Mouse (Mus musculus): ENCODE results near the gene Sgcd.

Sgcd gene

GRCm38 (mm10) chr11:47139271-47139670 lies 849.5 kb downstream of the Sgcd start:
- DNase-seq (ENCODE audit: low spot score in 2 of 2), result no peak

GRCm38 (mm10) chr11:47132410-47132809 lies 856.4 kb downstream of the Sgcd start:
- no peak for DNase-seq (ENCODE audit: low spot score in 2 of 2)

GRCm38 (mm10) chr11:47130432-47130831 lies 858.3 kb downstream of the Sgcd start:
- no peak for DNase-seq (ENCODE audit: low spot score in 2 of 2)

- DNase-seq (ENCODE audit: low spot score in 2 of 2), result no peak
Measured at GRCm38 (mm10) chr11:47129992-47130391, 858.8 kb downstream of the Sgcd start.

- DNase-seq (ENCODE audit: low spot score in 2 of 2), result no peak
Measured at GRCm38 (mm10) chr11:47129166-47129565, 859.6 kb downstream of the Sgcd start.

- no peak for DNase-seq (ENCODE audit: low spot score in 2 of 2)
Measured at GRCm38 (mm10) chr11:47128331-47128730, 860.4 kb downstream of the Sgcd start.

- DNase-seq (ENCODE audit: low spot score in 2 of 2), result no peak
Measured at GRCm38 (mm10) chr11:47120874-47121273, 867.9 kb downstream of the Sgcd start.

- DNase-seq (ENCODE audit: low spot score in 2 of 2), result no peak
Measured at GRCm38 (mm10) chr11:47117896-47118295, 870.9 kb downstream of the Sgcd start.

- no peak for DNase-seq (ENCODE audit: low spot score in 2 of 2)
Measured at GRCm38 (mm10) chr11:47114366-47114765, 874.4 kb downstream of the Sgcd start.

GRCm38 (mm10) chr11:47113081-47113480 lies 875.7 kb downstream of the Sgcd start:
- DNase-seq (ENCODE audit: low spot score in 2 of 2), result no peak

GRCm38 (mm10) chr11:47110314-47110713 lies 878.5 kb downstream of the Sgcd start:
- DNase-seq (ENCODE audit: low spot score in 2 of 2), result no peak

GRCm38 (mm10) chr11:47107661-47108060 lies 881.1 kb downstream of the Sgcd start:
- DNase-seq (ENCODE audit: low spot score in 2 of 2), result no peak

GRCm38 (mm10) chr11:47093296-47093912 lies 895.4 kb downstream of the Sgcd start:
- no peak for DNase-seq (ENCODE audit: low spot score in 2 of 2)

GRCm38 (mm10) chr11:47082517-47082916 lies 906.3 kb downstream of the Sgcd start:
- no peak for DNase-seq (ENCODE audit: low spot score in 2 of 2)

GRCm38 (mm10) chr11:47073538-47073937 lies 915.2 kb downstream of the Sgcd start:
- no peak for DNase-seq (ENCODE audit: low spot score in 2 of 2)

GRCm38 (mm10) chr11:47071161-47071560 lies 917.6 kb downstream of the Sgcd start:
- no peak for DNase-seq (ENCODE audit: low spot score in 2 of 2)

GRCm38 (mm10) chr11:47069769-47070384 lies 918.9 kb downstream of the Sgcd start:
- no peak for DNase-seq (ENCODE audit: low spot score in 2 of 2)

- no peak for DNase-seq (ENCODE audit: low spot score in 2 of 2)
Measured at GRCm38 (mm10) chr11:47063690-47064089, 925.1 kb downstream of the Sgcd start.

- DNase-seq (ENCODE audit: low spot score in 2 of 2), result no peak
Measured at GRCm38 (mm10) chr11:47050390-47050789, 938.4 kb downstream of the Sgcd start.

GRCm38 (mm10) chr11:47049756-47050155 lies 939.0 kb downstream of the Sgcd start:
- DNase-seq (ENCODE audit: low spot score in 2 of 2), result no peak

GRCm38 (mm10) chr11:47032318-47032717 lies 956.5 kb downstream of the Sgcd start:
- no peak for DNase-seq (ENCODE audit: low spot score in 2 of 2)

GRCm38 (mm10) chr11:47020874-47021273 lies 967.9 kb downstream of the Sgcd start:
- no peak for DNase-seq (ENCODE audit: low spot score in 2 of 2)

- no peak for DNase-seq (ENCODE audit: low spot score in 2 of 2)
Measured at GRCm38 (mm10) chr11:47018139-47018538, 970.6 kb downstream of the Sgcd start.

- no peak for DNase-seq (ENCODE audit: low spot score in 2 of 2)
Measured at GRCm38 (mm10) chr11:47015683-47016082, 973.1 kb downstream of the Sgcd start.

Data from spleen, postnatal 14 days (tissue).